27 mouse cellular contexts compared by ENCODE assay signal in the genomic region with DNA sequence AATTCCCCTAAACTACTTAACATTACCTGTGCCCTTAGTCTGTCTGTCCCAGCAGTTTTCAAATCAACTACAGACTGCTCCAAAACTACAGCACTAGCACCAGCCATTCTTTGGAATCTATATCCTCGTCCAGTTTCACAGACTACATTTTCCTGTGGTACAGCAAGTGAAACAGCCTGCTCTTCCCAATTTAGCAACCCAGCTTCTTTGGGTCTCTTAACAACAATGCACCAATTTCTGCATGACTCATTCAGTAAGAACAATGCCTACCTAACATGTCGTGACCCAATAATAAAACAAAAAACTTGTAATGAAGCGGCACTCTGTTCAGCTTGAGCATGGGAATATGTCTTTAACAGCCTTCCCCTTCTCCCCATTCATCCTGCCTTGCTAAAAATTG. TPM values are rescaled to one million over a fixed set of nuclear protein-coding genes. Genes with fewer than 3 reads are reported as not detected.
A peak's percentile ranks its signal among the peaks of the same experiment; 100 is the strongest.
DNase-seq lines count a peak whose midpoint lies in the region; ATAC-seq lines count a peak whose summit lies in the region.
"Had no signal": no experiment of that assay in that cellular context is flagged by ENCODE, and none has a peak within 500 bp of the region (broad histone marks: within the 10 kb centered on the region; RNA-seq: fewer than 3 reads in every experiment).

No protein-coding gene starts in this region.

- H3K4me1 ChIP-seq in heart, embryonic 12.5 days (replicated peaks) = no peaks in the 10 kb centered on the region
- H3K4me1 ChIP-seq in lung, embryonic 16.5 days (replicated peaks; ENCODE audit: control insufficient read depth, insufficient read depth, low read length) = no peaks in the 10 kb centered on the region
- H3K4me1 ChIP-seq in hindbrain, embryonic 13.5 days (replicated peaks) = no peaks in the 10 kb centered on the region
- H3K4me1 ChIP-seq: embryonic facial prominence, embryonic 15.5 days; forebrain, embryonic 10.5 days; hindbrain, embryonic 15.5 days had no signal

- 64% methylated on average over 3 of the region's 3 CpGs for WGBS in heart, embryonic 12.5 days
- 74% methylated on average over 3 of the region's 3 CpGs for WGBS in lung, embryonic 16.5 days
- 74% methylated on average over 3 of the region's 3 CpGs for WGBS in hindbrain, embryonic 13.5 days

- H3K4me3 ChIP-seq in heart, embryonic 12.5 days = no peak overlapping the region
- H3K4me3 ChIP-seq in lung, embryonic 16.5 days (ENCODE audit: low read length) = no peak overlapping the region
- H3K4me3 ChIP-seq in hindbrain, embryonic 13.5 days = no peak overlapping the region
- H3K4me3 ChIP-seq: embryonic facial prominence, embryonic 15.5 days; erythroblast, embryonic 14.5 days; forebrain, embryonic 10.5 days; hindbrain, embryonic 15.5 days had no signal

- H3K4me2 ChIP-seq in heart, embryonic 12.5 days = no peak overlapping the region
- no peak overlapping the region for H3K4me2 ChIP-seq in lung, embryonic 16.5 days (ENCODE audit: low read depth, low read length)
- no peak overlapping the region for H3K4me2 ChIP-seq in hindbrain, embryonic 13.5 days
- H3K4me2 ChIP-seq: embryonic facial prominence, embryonic 15.5 days; hindbrain, embryonic 15.5 days had no signal

- intact Hi-C loops in left cerebral cortex, postnatal 4 days (cut with DNase I) = loop anchor here (5.0 kb wide), 1 partner anchor 208 kb away; no protein-coding TSS in a partner anchor

- H3K9ac ChIP-seq in heart, embryonic 12.5 days = no peak overlapping the region
- no peak overlapping the region for H3K9ac ChIP-seq in lung, embryonic 16.5 days (ENCODE audit: low read length)
- H3K9ac ChIP-seq in hindbrain, embryonic 13.5 days = no peak overlapping the region
- H3K9ac ChIP-seq: embryonic facial prominence, embryonic 15.5 days; hindbrain, embryonic 15.5 days had no signal

- no peaks in the 10 kb centered on the region for H3K36me3 ChIP-seq in heart, embryonic 12.5 days
- no peaks in the 10 kb centered on the region for H3K36me3 ChIP-seq in lung, embryonic 16.5 days (ENCODE audit: control insufficient read depth, insufficient read depth, low read length)
- no peaks in the 10 kb centered on the region for H3K36me3 ChIP-seq in hindbrain, embryonic 13.5 days
- H3K36me3 ChIP-seq: embryonic facial prominence, embryonic 15.5 days; forebrain, embryonic 10.5 days; hindbrain, embryonic 15.5 days had no signal

- DNase-seq in heart, adult 11 months = peak; percentile 54
- DNase-seq in lung, adult 18-20 months = no peak
- peak; percentile 61 for DNase-seq in retina, embryonic 14.5 days (ENCODE audit: low spot score)
- DNase-seq in left cerebral cortex, postnatal 4 days = no peak
- DNase-seq: adrenal gland, adult 8-10 months; adrenal gland, postnatal 36 days; cerebellum, adult 11 months; cerebellum, adult 8-10 months; cerebellum, postnatal 14 days; embryo, embryonic 11 days; heart, postnatal 10 days had no signal

- no peaks in the 10 kb centered on the region for H3K9me3 ChIP-seq in heart, embryonic 12.5 days (replicated peaks)
- no peaks in the 10 kb centered on the region for H3K9me3 ChIP-seq in lung, embryonic 16.5 days (ENCODE audit: control insufficient read depth, low read length)
- H3K9me3 ChIP-seq in hindbrain, embryonic 13.5 days = no peaks in the 10 kb centered on the region
- H3K9me3 ChIP-seq: embryonic facial prominence, embryonic 15.5 days; forebrain, embryonic 10.5 days; hindbrain, embryonic 15.5 days had no signal

- no peak for ATAC-seq in heart, embryonic 12.5 days (ENCODE audit: insufficient number of reproducible peaks, low FRiP score)
- ATAC-seq in lung, embryonic 16.5 days (ENCODE audit: low read depth) = no peak
- no peak for ATAC-seq in hindbrain, embryonic 13.5 days (ENCODE audit: low FRiP score)
- ATAC-seq: forebrain, embryonic 14.5 days had no signal

- H3K27ac ChIP-seq in heart, embryonic 12.5 days (ENCODE audit: poor library complexity, severe bottlenecking) = no peak overlapping the region
- peak overlapping the region; percentile 31; the same call in 1 of the 2 replicates for H3K27ac ChIP-seq in lung, embryonic 16.5 days (ENCODE audit: low read length)
- no peak overlapping the region for H3K27ac ChIP-seq in hindbrain, embryonic 13.5 days
- H3K27ac ChIP-seq: embryonic facial prominence, embryonic 15.5 days; forebrain, embryonic 10.5 days; hindbrain, embryonic 15.5 days had no signal

- no peaks in the 10 kb centered on the region for H3K27me3 ChIP-seq in heart, embryonic 12.5 days (replicated peaks)
- H3K27me3 ChIP-seq in lung, embryonic 16.5 days (ENCODE audit: control insufficient read depth, insufficient read depth, low read depth, low read length) = no peaks in the 10 kb centered on the region
- H3K27me3 ChIP-seq in hindbrain, embryonic 13.5 days = no peaks in the 10 kb centered on the region
- H3K27me3 ChIP-seq: CH12.LX; embryonic facial prominence, embryonic 15.5 days; hindbrain, embryonic 15.5 days had no signal

RNA-seq across cellular contexts. Expression of gene Klrb1f, which starts 19.7 kb away (rescaled TPM):
- not detected in 2 replicates for polyA plus RNA-seq in heart, embryonic 12.5 days (2016; fragmentation: Nextera tagmentation; extraction: Ambion mirVana)
- 0.67 and 0.68 TPM in 2 replicates for polyA plus RNA-seq in lung, embryonic 16.5 days (2015; fragmentation: Nextera tagmentation; extraction: Ambion mirVana)
- 0.23 and 0.25 TPM in 2 replicates for polyA plus RNA-seq in hindbrain, embryonic 13.5 days (2015; fragmentation: Nextera tagmentation; extraction: Ambion mirVana)
- total RNA-seq in left cerebral cortex, postnatal 4 days (2021) = under 1 TPM; 0.30 to 0.42 TPM
- total RNA-seq: adrenal gland, postnatal 36 days; gastrocnemius, adult 8-10 months; gastrocnemius, postnatal 4 days; heart, postnatal 10 days had no signal
- polyA plus RNA-seq: erythroblast, embryonic 14.5 days; forebrain, embryonic 10.5 days had no signal

RNA-seq across cellular contexts. Expression of gene Clec2e, which starts 35.3 kb away (rescaled TPM):
- not detected in 2 replicates for polyA plus RNA-seq in heart, embryonic 12.5 days (2016; fragmentation: Nextera tagmentation; extraction: Ambion mirVana)
- polyA plus RNA-seq in lung, embryonic 16.5 days (2015; fragmentation: Nextera tagmentation; extraction: Ambion mirVana) = not detected in 2 replicates
- polyA plus RNA-seq in hindbrain, embryonic 13.5 days (2015; fragmentation: Nextera tagmentation; extraction: Ambion mirVana) = not detected in 2 replicates
- total RNA-seq in left cerebral cortex, postnatal 4 days (2021) = not detected
- total RNA-seq: adrenal gland, postnatal 36 days; CH12.LX; common myeloid progenitor, adult 5-6 weeks; heart, postnatal 10 days; hematopoietic stem cell, adult 5-6 weeks had no signal
- polyA plus RNA-seq: brain, embryonic 14.5 days; embryonic facial prominence, embryonic 11.5 days; embryonic facial prominence, embryonic 15.5 days; erythroblast, embryonic 14.5 days; forebrain, embryonic 10.5 days; forebrain, embryonic 14.5 days; heart, embryonic 14.5 days; hindbrain, embryonic 15.5 days had no signal

Comparison
In these comparisons a context has a peak if more than half of its experiments do, and no peak if none do; other contexts are left out.
1. DNase-seq: peak in heart, adult 11 months (single experiment) and retina, embryonic 14.5 days (single experiment); none in lung, adult 18-20 months (0 of 2) and left cerebral cortex, postnatal 4 days (single experiment).